Mouse (Mus musculus) neural tube, embryonic 11.5 days (tissue): ENCODE measurements at regions not wholly inside any gene's neighbourhood (a gene's known extent, or its start where the extent isn't known, plus 50 kb on each side); places are given as distances from the start of the nearest gene placed in this dataset.

Experiments used
- ATAC-seq: fragments of 200-750 bp; cut with Nextera tagmentation; 2 replicates; pipeline ENCODE4 v1.8.0; 2017; ENCODE audit warnings: moderate number of reproducible peaks, mild to moderate bottlenecking, moderate TSS enrichment, moderate library complexity; ENCODE audit not compliant: insufficient read depth, low FRiP score, low TSS enrichment
- DNase-seq: peaks from one replicate; pipeline ENCODE4 v3.0.0-alpha.2; 2015; ENCODE audit warnings: low spot score
- H3K27ac ChIP-seq: fragments of 300-500 bp; sonication (generic); 2 replicates; pipeline ENCODE4 v1.5.1; 2014; ENCODE audit warnings: low read depth, mild to moderate bottlenecking, low read length
- H3K27me3 ChIP-seq: fragments of 300-500 bp; sonication (generic); 2 replicates; pipeline ENCODE4 v1.6.1; 2014; ENCODE audit warnings: mild to moderate bottlenecking, low read length, mixed read lengths; ENCODE audit not compliant: control insufficient read depth, insufficient read depth
- H3K36me3 ChIP-seq: fragments of 300-500 bp; sonication (generic); 2 replicates; pipeline ENCODE4 v1.6.1; 2014; ENCODE audit warnings: mild to moderate bottlenecking, low read length, moderate library complexity, mixed read lengths; ENCODE audit not compliant: control insufficient read depth, insufficient read depth
- H3K4me1 ChIP-seq: fragments of 300-500 bp; sonication (generic); 2 replicates; pipeline ENCODE4 v1.6.1; 2014; ENCODE audit warnings: low read length, mixed read lengths; ENCODE audit not compliant: control insufficient read depth, insufficient read depth
- H3K4me2 ChIP-seq: fragments of 300-500 bp; sonication (generic); 2 replicates; pipeline ENCODE4 v1.6.1; 2014; ENCODE audit warnings: low read depth, mild to moderate bottlenecking, moderate library complexity
- H3K4me3 ChIP-seq: fragments of 300-500 bp; sonication (generic); 2 replicates; pipeline ENCODE4 v1.5.1; 2014; ENCODE audit warnings: low read depth, low read length
- H3K9ac ChIP-seq: fragments of 300-500 bp; sonication (generic); 2 replicates; pipeline ENCODE4 v1.6.1; 2014; ENCODE audit warnings: mild to moderate bottlenecking, low read length
- H3K9me3 ChIP-seq: fragments of 300-500 bp; sonication (generic); 2 replicates; pipeline ENCODE4 v1.6.1; 2016; ENCODE audit warnings: low read length; ENCODE audit not compliant: control insufficient read depth
- WGBS: fragments of 180-500 bp; shearing (Covaris S2); extraction: QIAGEN DNeasy Blood & Tissue Kit; methylation state at CpG from one replicate; pipeline ENCODE4 v1.1.7; 2014; 5-methylcytosine and 5-hydroxymethylcytosine counted together

DNA sequence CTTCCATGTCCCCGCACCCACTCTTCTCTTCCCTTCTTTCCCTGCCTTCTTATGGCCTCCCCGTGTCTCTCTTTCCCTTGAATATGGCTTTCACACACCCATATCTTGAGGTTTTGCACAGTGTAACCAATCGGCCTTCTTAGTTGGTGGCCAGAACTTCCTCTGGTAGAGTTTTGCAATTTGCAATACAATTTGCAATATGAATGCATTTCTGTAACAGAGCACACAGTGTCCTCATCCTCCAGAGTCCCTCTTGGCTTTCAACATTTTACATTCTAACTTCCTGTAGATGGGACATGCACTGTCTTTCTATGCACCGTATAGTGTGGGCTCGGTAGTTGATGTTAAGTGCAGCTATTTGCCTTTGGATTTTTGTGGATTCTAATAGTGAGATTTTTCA is 265.7 kb upstream of the Kcnj16 start:
- DNase-seq (no peak), ATAC-seq (no peak)
- H3K4me2 ChIP-seq: no peak overlapping the region
- no peak overlapping the region for H3K4me3 ChIP-seq
- H3K27ac ChIP-seq: no peak overlapping the region
- H3K27me3 ChIP-seq: no peaks in the 10 kb centered on the region
- H3K36me3 ChIP-seq: no peaks in the 10 kb centered on the region
- H3K9me3 ChIP-seq: no peaks in the 10 kb centered on the region
- 94% methylated on average over 5 of the region's 5 CpGs for WGBS
- H3K9ac ChIP-seq: no peak overlapping the region
- no peaks in the 10 kb centered on the region for H3K4me1 ChIP-seq

- H3K9ac ChIP-seq: no peak overlapping the region
- H3K27me3 ChIP-seq: no peaks in the 10 kb centered on the region
- no peak overlapping the region for H3K27ac ChIP-seq
- 81% methylated on average over 2 of the region's 2 CpGs for WGBS
- no peak overlapping the region for H3K4me2 ChIP-seq
- no peaks in the 10 kb centered on the region for H3K9me3 ChIP-seq
- ATAC-seq (no peak), DNase-seq (no peak)
- no peak overlapping the region for H3K4me3 ChIP-seq
- no peaks in the 10 kb centered on the region for H3K36me3 ChIP-seq
- H3K4me1 ChIP-seq: no peaks in the 10 kb centered on the region
Measured at GRCm38 (mm10) chr11:110703511-110703910, 264.3 kb upstream of the Kcnj16 start.

DNA sequence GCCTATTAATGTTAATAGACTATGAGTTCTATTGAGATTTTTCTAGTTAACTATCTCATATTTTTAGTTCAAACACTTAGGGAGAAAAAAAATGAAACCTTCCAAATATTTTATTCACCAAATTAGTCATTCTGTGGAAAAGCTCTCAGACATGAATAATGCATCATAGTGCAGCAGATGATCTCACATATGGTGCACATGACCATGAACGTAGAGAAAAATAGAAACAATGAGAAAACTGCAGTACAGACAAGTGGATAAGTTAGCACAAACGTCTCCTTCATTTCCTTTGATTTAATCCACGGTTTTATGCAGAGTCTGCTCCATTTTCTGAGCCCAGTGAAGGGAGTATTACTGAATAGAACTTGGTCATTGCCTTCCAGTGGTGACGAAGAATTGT is 260.5 kb upstream of the Kcnj16 start:
- Histone ChIP-seq H3K4me1 (no peaks in the 10 kb centered on the region), H3K27ac (no peak overlapping the region), H3K36me3 (no peaks in the 10 kb centered on the region), H3K9me3 (no peaks in the 10 kb centered on the region), H3K4me3 (no peak overlapping the region), H3K4me2 (no peak overlapping the region), H3K27me3 (no peaks in the 10 kb centered on the region), H3K9ac (no peak overlapping the region)
- ATAC-seq (no peak), DNase-seq (no peak)
- WGBS: 86% methylated on average over 4 of the region's 4 CpGs

DNA sequence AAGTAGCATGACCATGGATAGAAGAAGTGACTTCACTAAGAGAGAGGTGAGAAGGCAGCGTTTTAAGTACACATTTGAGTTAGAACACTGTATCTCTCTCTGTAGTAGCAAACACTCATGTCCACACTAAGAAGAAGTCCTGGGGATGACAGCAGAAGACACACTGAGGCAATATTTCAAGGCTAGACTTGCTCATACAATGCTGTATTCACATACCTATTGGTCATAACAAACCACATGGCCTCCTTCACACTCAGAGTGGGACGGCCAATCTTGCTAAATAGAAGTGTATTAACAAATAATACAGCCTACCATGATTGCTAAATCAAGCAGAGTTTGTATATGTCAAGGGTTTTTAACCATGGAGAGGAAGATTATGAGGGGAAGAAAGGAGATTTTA is 252.5 kb upstream of the Kcnj16 start:
- Histone ChIP-seq H3K4me3 (no peak overlapping the region), H3K4me2 (no peak overlapping the region), H3K4me1 (no peaks in the 10 kb centered on the region), H3K27ac (no peak overlapping the region), H3K9ac (no peak overlapping the region), H3K27me3 (no peaks in the 10 kb centered on the region), H3K9me3 (no peaks in the 10 kb centered on the region), H3K36me3 (no peaks in the 10 kb centered on the region)
- 91% methylated on average over 2 of the region's 2 CpGs for WGBS
- no peak for DNase-seq
- ATAC-seq: no peak

DNA sequence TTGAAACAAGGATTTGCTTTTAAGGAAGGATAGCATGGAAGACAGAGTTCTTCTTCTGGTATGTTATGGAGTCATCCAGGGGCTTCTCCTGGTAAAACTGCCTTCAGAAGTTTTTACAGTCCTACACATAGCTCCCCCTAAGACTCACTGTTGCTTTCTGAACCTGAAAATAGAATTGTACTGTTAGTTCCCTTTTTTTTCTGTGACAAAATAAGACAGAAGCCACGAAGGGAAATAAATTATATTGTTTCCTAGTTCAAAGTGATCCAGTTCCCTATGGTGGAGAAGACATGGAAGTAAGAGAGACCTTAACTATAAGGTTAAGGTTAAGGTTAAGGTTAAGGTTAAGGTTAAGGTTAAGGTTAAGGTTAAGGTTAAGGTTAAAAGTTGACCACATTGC is 251.5 kb upstream of the Kcnj16 start:
- H3K36me3 ChIP-seq: no peaks in the 10 kb centered on the region
- no peak overlapping the region for H3K9ac ChIP-seq
- H3K4me1 ChIP-seq: no peaks in the 10 kb centered on the region
- no peaks in the 10 kb centered on the region for H3K9me3 ChIP-seq
- 62% methylated on average over 1 of the region's 1 CpGs for WGBS
- H3K4me3 ChIP-seq: no peak overlapping the region
- H3K27ac ChIP-seq: no peak overlapping the region
- no peak for DNase-seq
- no peaks in the 10 kb centered on the region for H3K27me3 ChIP-seq
- H3K4me2 ChIP-seq: no peak overlapping the region
- no peak for ATAC-seq

DNA sequence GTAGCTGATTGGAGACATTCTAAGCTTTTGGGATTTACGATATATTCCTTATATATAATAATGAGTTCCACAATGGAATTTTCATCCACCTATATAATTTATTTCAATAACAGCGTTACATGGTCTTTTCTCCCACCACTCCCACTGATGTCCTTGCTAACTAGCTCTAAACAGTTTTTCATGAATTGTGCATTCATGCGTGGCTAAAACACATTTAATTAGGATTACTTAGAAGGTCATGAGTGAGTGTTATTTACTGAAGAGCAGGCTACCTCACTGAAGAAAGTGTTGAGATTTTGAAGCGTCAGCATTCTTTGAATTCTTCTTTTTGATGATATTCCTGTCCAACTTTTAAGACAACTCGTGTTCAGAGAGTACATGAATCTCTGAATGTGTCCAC is 245.1 kb upstream of the Kcnj16 start:
- Histone ChIP-seq H3K27ac (no peak overlapping the region), H3K4me2 (no peak overlapping the region), H3K27me3 (no peaks in the 10 kb centered on the region), H3K4me1 (no peaks in the 10 kb centered on the region), H3K9ac (no peak overlapping the region), H3K36me3 (no peaks in the 10 kb centered on the region), H3K9me3 (no peaks in the 10 kb centered on the region), H3K4me3 (no peak overlapping the region)
- DNase-seq (no peak), ATAC-seq (no peak)
- WGBS: 86% methylated on average over 5 of the region's 5 CpGs

- Histone ChIP-seq H3K4me2 (no peak overlapping the region), H3K27ac (no peak overlapping the region), H3K4me3 (no peak overlapping the region), H3K27me3 (no peaks in the 10 kb centered on the region), H3K9ac (no peak overlapping the region), H3K36me3 (no peaks in the 10 kb centered on the region), H3K4me1 (no peaks in the 10 kb centered on the region), H3K9me3 (no peaks in the 10 kb centered on the region)
- DNase-seq (no peak), ATAC-seq (no peak)
- WGBS: 90% methylated on average over 6 of the region's 6 CpGs
Measured at GRCm38 (mm10) chr11:110723971-110724370, 243.9 kb upstream of the Kcnj16 start.

DNA sequence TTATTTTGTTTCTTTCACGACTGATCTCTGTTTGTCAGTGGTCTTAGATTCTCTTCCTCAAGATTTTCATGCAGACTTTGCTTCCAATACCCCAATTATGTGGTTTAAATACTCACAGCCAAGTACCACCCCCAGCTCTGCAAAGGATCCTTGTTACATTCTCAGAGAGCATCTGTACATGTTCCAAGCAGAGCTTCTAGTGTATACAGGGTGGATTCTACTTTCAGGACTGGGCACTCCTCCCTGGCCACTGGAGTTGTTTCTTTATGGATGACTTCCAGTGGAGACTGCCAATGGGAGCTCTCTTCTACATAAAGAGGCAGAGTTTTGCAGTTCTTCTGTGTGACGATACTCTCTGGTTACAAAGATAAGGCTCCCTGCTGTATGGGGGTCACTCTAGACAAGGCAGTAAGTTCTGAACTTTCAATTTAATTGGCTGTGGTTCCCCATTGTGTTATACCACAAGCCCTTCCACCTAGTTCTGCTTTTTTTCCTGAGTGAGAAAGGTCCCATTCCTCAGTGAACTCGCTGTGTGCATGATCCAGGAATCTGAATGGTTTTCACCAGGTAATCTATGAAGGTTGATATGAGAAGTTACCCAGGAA is 240.4 kb upstream of the Kcnj16 start:
- H3K4me2 ChIP-seq: no peak overlapping the region
- H3K27me3 ChIP-seq: no peaks in the 10 kb centered on the region
- DNase-seq (no peak), ATAC-seq (no peak)
- no peak overlapping the region for H3K9ac ChIP-seq
- no peaks in the 10 kb centered on the region for H3K36me3 ChIP-seq
- WGBS: 82% methylated on average over 3 of the region's 3 CpGs
- no peaks in the 10 kb centered on the region for H3K4me1 ChIP-seq
- no peak overlapping the region for H3K27ac ChIP-seq
- no peak overlapping the region for H3K4me3 ChIP-seq
- H3K9me3 ChIP-seq: no peaks in the 10 kb centered on the region

DNA sequence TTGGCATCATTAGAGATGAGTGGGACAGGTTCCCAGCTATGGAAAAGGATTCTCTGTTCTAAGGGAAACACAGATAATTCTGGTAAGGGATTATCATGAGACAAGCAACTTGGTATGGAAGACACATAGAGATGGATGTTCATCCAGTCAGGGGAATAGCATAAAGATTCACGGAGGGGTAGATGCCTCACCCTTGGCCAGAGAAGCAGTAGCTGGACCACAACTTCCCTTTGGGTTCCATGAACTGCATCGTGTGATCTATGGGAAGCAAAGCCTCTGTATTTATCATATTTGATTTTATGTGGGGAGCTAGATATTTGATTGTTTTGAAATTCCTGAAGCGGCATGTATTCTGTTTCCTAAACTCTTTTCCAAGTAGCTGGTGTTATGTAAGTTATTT is 236.3 kb upstream of the Kcnj16 start:
- Histone ChIP-seq H3K4me1 (no peaks in the 10 kb centered on the region), H3K4me2 (no peak overlapping the region), H3K9ac (no peak overlapping the region), H3K9me3 (no peaks in the 10 kb centered on the region), H3K27ac (no peak overlapping the region), H3K27me3 (no peaks in the 10 kb centered on the region), H3K4me3 (no peak overlapping the region), H3K36me3 (no peaks in the 10 kb centered on the region)
- DNase-seq: no peak
- 95% methylated on average over 3 of the region's 3 CpGs for WGBS
- ATAC-seq: no peak
